Mouse (Mus musculus) liver, embryonic 12.5 days (tissue): Measurements from ENCODE around the gene Cacnb4. TPM values are rescaled to one million over a fixed set of nuclear protein-coding genes. Genes with fewer than 3 reads are reported as not detected.

Experiments
- ATAC-seq: fragments of 200-750 bp; cut with Nextera tagmentation; 2 replicates; pipeline ENCODE4 v1.8.0; 2017; ENCODE audit warnings: moderate number of reproducible peaks, mild to moderate bottlenecking, moderate library complexity
- H3K27ac ChIP-seq: fragments of 300-500 bp; sonication (generic); 2 replicates; pipeline ENCODE4 v1.5.1; 2016; ENCODE audit warnings: mild to moderate bottlenecking
- H3K27me3 ChIP-seq: fragments of 300-500 bp; sonication (generic); replicated peaks from 2 replicates; pipeline ENCODE4 v1.6.1; 2016; ENCODE audit warnings: mild to moderate bottlenecking, moderate library complexity
- H3K36me3 ChIP-seq: fragments of 300-500 bp; sonication (generic); 2 replicates; pipeline ENCODE4 v1.6.1; 2016; ENCODE audit warnings: mild to moderate bottlenecking, moderate library complexity
- H3K4me1 ChIP-seq: fragments of 300-500 bp; sonication (generic); 2 replicates; pipeline ENCODE4 v1.6.1; 2016
- H3K4me2 ChIP-seq: fragments of 300-500 bp; sonication (generic); 2 replicates; pipeline ENCODE4 v1.6.1; 2016; ENCODE audit warnings: mild to moderate bottlenecking, moderate library complexity
- H3K4me3 ChIP-seq: fragments of 300-500 bp; sonication (generic); 2 replicates; pipeline ENCODE4 v1.5.1; 2016; ENCODE audit warnings: mild to moderate bottlenecking, moderate library complexity
- H3K9ac ChIP-seq: fragments of 300-500 bp; sonication (generic); 2 replicates; pipeline ENCODE4 v1.6.1; 2016; ENCODE audit warnings: mild to moderate bottlenecking, moderate library complexity
- H3K9me3 ChIP-seq: fragments of 300-500 bp; sonication (generic); replicated peaks from 2 replicates; pipeline ENCODE4 v1.6.1; 2016; ENCODE audit warnings: mild to moderate bottlenecking, moderate library complexity
- WGBS: fragments of 180-500 bp; shearing (Covaris S2); methylation state at CpG from one replicate; pipeline ENCODE4 v1.1.7; 2016; ENCODE audit not compliant: insufficient replicate concordance; 5-methylcytosine and 5-hydroxymethylcytosine counted together
- polyA plus RNA-seq: library from polyadenylated mRNA; unstranded; fragments of >200 nt; fragmentation: Nextera tagmentation; extraction: Ambion mirVana; gene quantifications from 2 replicates; pipeline ENCODE4 v1.2.1, GENCODE M21; 2016

The Cacnb4 gene
- polyA plus RNA-seq, 1 experiment from 2014 or later = 0.31 TPM

GRCm38 (mm10) chr2:52448916-52449315 lies 227.7 kb downstream of the Cacnb4 start:
- no peaks in the 10 kb centered on the region for H3K27me3 ChIP-seq
- H3K9me3 ChIP-seq = no peaks in the 10 kb centered on the region
- H3K4me2 ChIP-seq = peak overlapping the region; percentile 51
- H3K27ac ChIP-seq = peak overlapping the region; percentile 68
- no peak overlapping the region for H3K4me3 ChIP-seq
- ATAC-seq = peak; percentile 94
- no peaks in the 10 kb centered on the region for H3K36me3 ChIP-seq
- no peak overlapping the region for H3K9ac ChIP-seq
- H3K4me1 ChIP-seq = peaks cover 38% of the 10 kb centered on the region
- WGBS = 8% methylated on average over 1 of the region's 1 CpGs

DNA sequence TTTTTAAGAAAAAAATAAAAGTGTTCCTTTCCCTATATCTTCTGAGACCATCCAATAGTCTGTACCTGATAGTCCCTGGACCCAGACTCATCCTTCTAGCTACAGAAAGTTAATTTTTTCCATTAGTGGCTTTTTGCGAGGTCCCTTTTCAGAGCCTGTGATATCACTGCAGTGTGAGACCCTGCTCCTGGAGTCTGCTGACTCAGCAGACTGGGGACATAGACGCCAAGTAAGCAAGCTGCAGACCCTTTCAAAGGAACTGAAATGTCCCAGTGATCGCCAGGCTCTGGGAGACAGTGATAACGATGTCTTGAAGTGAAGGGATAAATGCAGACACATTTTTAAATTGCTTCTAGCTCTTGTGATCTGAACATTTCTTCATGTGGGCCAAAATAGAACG lies 230.0 kb downstream of the Cacnb4 start:
- 44% methylated on average over 5 of the region's 5 CpGs for WGBS
- no peak overlapping the region for H3K9ac ChIP-seq
- H3K36me3 ChIP-seq = no peaks in the 10 kb centered on the region
- H3K9me3 ChIP-seq = no peaks in the 10 kb centered on the region
- no peak overlapping the region for H3K4me2 ChIP-seq
- H3K27ac ChIP-seq = no peak overlapping the region
- H3K4me1 ChIP-seq = peaks cover 47% of the 10 kb centered on the region
- H3K27me3 ChIP-seq = no peaks in the 10 kb centered on the region
- no peak overlapping the region for H3K4me3 ChIP-seq
- no peak for ATAC-seq

DNA sequence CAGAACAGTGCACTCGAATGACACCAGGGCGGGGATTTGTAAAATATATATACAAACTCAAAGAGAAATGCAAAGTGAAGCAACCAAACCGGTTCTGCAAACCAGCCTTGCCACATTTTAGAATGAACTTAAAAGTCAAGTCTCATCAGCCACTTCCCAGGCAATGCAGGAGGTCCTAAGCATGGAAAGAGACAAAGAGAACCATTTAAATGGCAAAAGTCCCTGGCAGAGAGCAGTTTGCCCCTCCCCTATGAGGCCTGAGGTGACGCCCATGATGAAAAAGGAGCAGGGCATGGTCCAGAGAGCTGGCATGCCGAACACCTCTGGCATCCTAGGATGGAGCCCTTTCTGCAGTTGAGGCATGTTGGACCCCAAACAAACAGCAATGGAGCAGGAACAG lies 234.5 kb downstream of the Cacnb4 start:
- no peaks in the 10 kb centered on the region for H3K27me3 ChIP-seq
- H3K36me3 ChIP-seq = no peaks in the 10 kb centered on the region
- no peak overlapping the region for H3K4me2 ChIP-seq
- no peak overlapping the region for H3K4me3 ChIP-seq
- peaks cover 20% of the 10 kb centered on the region for H3K4me1 ChIP-seq
- no peak; the same call in 1 of the 2 replicates for ATAC-seq
- no peak overlapping the region for H3K27ac ChIP-seq
- no peaks in the 10 kb centered on the region for H3K9me3 ChIP-seq
- H3K9ac ChIP-seq = no peak overlapping the region
- WGBS = 47% methylated on average over 5 of the region's 5 CpGs

GRCm38 (mm10) chr2:52440420-52441015 lies 236.1 kb downstream of the Cacnb4 start:
- Histone ChIP-seq H3K4me1 (peaks cover 13% of the 10 kb centered on the region), H3K4me2 (no peak overlapping the region), H3K9me3 (no peaks in the 10 kb centered on the region), H3K27me3 (no peaks in the 10 kb centered on the region), H3K9ac (no peak overlapping the region), H3K4me3 (no peak overlapping the region), H3K36me3 (no peaks in the 10 kb centered on the region), H3K27ac (no peak overlapping the region)
- ATAC-seq = no peak
- WGBS = 62% methylated on average over 4 of the region's 4 CpGs

DNA sequence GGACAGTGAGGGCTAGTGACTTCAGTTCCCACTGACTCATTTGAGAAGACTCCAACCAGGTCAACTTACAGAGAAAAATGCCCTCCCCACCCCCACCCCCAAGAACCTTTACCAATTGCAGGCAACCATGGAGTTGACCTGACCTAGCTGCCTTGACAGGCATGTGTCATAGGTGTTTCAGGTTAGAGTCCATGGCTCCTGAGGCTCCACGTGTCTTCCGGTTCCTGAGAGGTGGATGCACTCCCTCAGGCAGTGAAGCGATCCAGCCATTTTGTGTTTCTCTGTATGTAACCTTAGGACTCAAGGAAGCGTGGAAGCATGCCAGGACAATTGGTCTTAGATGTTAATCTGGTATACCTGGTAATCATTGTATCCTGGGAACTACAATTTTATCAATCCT lies 238.2 kb downstream of the Cacnb4 start:
- no peak for ATAC-seq
- H3K27ac ChIP-seq = no peak overlapping the region
- H3K4me1 ChIP-seq = peaks cover 10% of the 10 kb centered on the region
- no peak overlapping the region for H3K4me2 ChIP-seq
- H3K4me3 ChIP-seq = no peak overlapping the region
- WGBS = 84% methylated on average over 4 of the region's 4 CpGs
- no peaks in the 10 kb centered on the region for H3K27me3 ChIP-seq
- H3K9ac ChIP-seq = no peak overlapping the region
- H3K9me3 ChIP-seq = no peaks in the 10 kb centered on the region
- H3K36me3 ChIP-seq = no peaks in the 10 kb centered on the region

GRCm38 (mm10) chr2:52438013-52438412 lies 238.6 kb downstream of the Cacnb4 start:
- no peaks in the 10 kb centered on the region for H3K36me3 ChIP-seq
- no peak overlapping the region for H3K4me2 ChIP-seq
- no peak for ATAC-seq
- H3K27ac ChIP-seq = no peak overlapping the region
- no peaks in the 10 kb centered on the region for H3K27me3 ChIP-seq
- no peak overlapping the region for H3K4me3 ChIP-seq
- peaks cover 10% of the 10 kb centered on the region for H3K4me1 ChIP-seq
- no peak overlapping the region for H3K9ac ChIP-seq
- no peaks in the 10 kb centered on the region for H3K9me3 ChIP-seq
- WGBS = 58% methylated on average over 6 of the region's 6 CpGs

DNA sequence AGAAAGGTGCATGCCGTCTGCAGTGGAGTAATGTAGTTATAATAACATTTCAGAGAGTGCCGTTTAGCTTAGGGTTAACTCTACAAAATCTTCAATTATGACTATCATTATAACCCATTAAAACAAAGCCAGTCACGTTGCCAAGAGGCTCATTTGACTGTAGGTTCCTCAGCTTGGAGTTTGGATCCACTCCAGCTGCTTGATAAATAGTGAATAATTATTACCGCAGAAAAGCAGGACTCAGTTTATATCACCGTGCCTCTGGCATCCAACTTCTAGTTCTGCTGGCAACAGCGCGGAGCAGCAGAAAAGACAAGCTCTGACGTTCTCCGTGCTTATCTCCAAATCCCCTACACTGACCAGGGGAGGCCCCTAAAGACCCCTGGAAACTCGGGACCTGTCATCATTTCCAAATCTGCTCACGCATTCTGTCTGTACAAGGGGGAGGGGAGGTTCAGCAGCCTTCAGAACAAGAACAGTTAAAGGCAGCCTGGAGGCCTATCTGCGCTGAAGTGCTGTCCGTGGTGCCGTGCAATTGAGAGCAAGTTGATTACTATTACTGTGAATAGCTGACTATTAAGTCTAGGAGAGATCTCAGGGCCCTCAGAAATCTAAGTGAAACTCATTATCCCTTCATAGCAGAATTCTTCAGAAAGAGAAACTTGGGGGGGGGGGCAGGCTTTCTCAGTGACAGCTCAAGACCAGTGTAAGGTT lies 240.6 kb downstream of the Cacnb4 start:
- Histone ChIP-seq H3K4me1 (no peaks in the 10 kb centered on the region), H3K4me3 (no peak overlapping the region), H3K9me3 (no peaks in the 10 kb centered on the region), H3K4me2 (no peak overlapping the region), H3K27ac (no peak overlapping the region), H3K36me3 (no peaks in the 10 kb centered on the region), H3K27me3 (no peaks in the 10 kb centered on the region), H3K9ac (no peak overlapping the region)
- ATAC-seq = no peak
- 68% methylated on average over 14 of the region's 14 CpGs for WGBS

- ATAC-seq = no peak
- Histone ChIP-seq H3K27ac (no peak overlapping the region), H3K4me3 (no peak overlapping the region), H3K4me1 (no peaks in the 10 kb centered on the region), H3K9ac (no peak overlapping the region), H3K36me3 (no peaks in the 10 kb centered on the region), H3K9me3 (no peaks in the 10 kb centered on the region), H3K4me2 (no peak overlapping the region), H3K27me3 (no peaks in the 10 kb centered on the region)
- 70% methylated on average over 7 of the region's 7 CpGs for WGBS
Observed at GRCm38 (mm10) chr2:52433365-52433764, 243.3 kb downstream of the Cacnb4 start.

DNA sequence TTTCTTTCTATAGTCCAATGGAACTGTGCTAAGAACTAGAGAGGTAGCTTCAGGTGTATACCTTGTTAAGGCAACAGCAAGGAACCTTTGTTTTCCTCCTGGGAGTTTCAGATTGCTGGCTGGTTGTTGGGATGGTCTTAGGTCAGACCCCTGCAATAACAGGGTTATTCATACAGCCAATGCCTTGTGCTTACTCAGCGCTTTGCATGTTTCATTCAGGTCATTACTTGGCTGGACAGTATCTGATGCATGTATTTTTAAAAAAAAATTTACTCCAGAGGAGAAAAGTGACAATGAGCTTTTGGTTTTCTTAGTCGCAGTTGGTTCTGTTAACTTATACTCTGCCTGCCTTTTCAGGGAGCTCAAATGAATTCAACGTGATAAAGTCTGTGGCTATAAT lies 249.2 kb downstream of the Cacnb4 start:
- Histone ChIP-seq H3K9ac (no peak overlapping the region), H3K27ac (no peak overlapping the region), H3K4me3 (no peak overlapping the region), H3K9me3 (no peaks in the 10 kb centered on the region), H3K4me1 (peaks cover 23% of the 10 kb centered on the region), H3K27me3 (no peaks in the 10 kb centered on the region), H3K36me3 (no peaks in the 10 kb centered on the region), H3K4me2 (no peak overlapping the region)
- ATAC-seq = no peak
- 73% methylated on average over 3 of the region's 3 CpGs for WGBS

GRCm38 (mm10) chr2:52426041-52426440 lies 250.6 kb downstream of the Cacnb4 start:
- 82% methylated on average over 3 of the region's 3 CpGs for WGBS
- Histone ChIP-seq H3K36me3 (no peaks in the 10 kb centered on the region), H3K4me2 (peak overlapping the region; percentile 79), H3K27ac (no peak overlapping the region), H3K9ac (peak overlapping the region; percentile 91; the same call in 1 of the 2 replicates), H3K4me1 (peaks cover 37% of the 10 kb centered on the region), H3K4me3 (peak overlapping the region; percentile 81), H3K9me3 (no peaks in the 10 kb centered on the region), H3K27me3 (no peaks in the 10 kb centered on the region)
- ATAC-seq = no peak

GRCm38 (mm10) chr2:52425523-52425795 lies 251.2 kb downstream of the Cacnb4 start:
- no peaks in the 10 kb centered on the region for H3K27me3 ChIP-seq
- H3K27ac ChIP-seq = peak overlapping the region; percentile 68; the same call in 1 of the 2 replicates
- H3K36me3 ChIP-seq = no peaks in the 10 kb centered on the region
- H3K4me2 ChIP-seq = peak overlapping the region; percentile 79
- ATAC-seq = no peak
- WGBS = 27% methylated on average over 10 of the region's 10 CpGs
- peak overlapping the region; percentile 91 for H3K9ac ChIP-seq
- H3K4me1 ChIP-seq = peaks cover 43% of the 10 kb centered on the region
- no peaks in the 10 kb centered on the region for H3K9me3 ChIP-seq
- peak overlapping the region; percentile 81 for H3K4me3 ChIP-seq

GRCm38 (mm10) chr2:52424747-52425522 lies 251.7 kb downstream of the Cacnb4 start, which contains the start of gene Arl5a:
Gene Arl5a (minus strand): TSS chr2:52424901.
- Histone ChIP-seq H3K27ac (peak within 1 kb of the TSS; percentile 85), H3K4me1 (peaks cover 48% of the 10 kb centered on the region)
- 1% methylated on average over 57 of the region's 57 CpGs for WGBS

More at GRCm38 (mm10) chr2:52424747-52425522, 251.7 kb downstream of the Cacnb4 start, which contains the start of gene Arl5a:
- no peaks in the 10 kb centered on the region for H3K36me3 ChIP-seq
- no peaks in the 10 kb centered on the region for H3K27me3 ChIP-seq
- peak; percentile 93 for ATAC-seq
- H3K9ac ChIP-seq = peak within 1 kb of the TSS; percentile 91
- peak within 1 kb of the TSS; percentile 79 for H3K4me2 ChIP-seq
- peak within 1 kb of the TSS; percentile 81 for H3K4me3 ChIP-seq
- no peaks in the 10 kb centered on the region for H3K9me3 ChIP-seq
